Mouse (Mus musculus) hindbrain, embryonic 10.5 days (tissue): ENCODE measurements at regions not wholly inside any gene's neighbourhood (a gene's known extent, or its start where the extent isn't known, plus 50 kb on each side); places are given as distances from the start of the nearest gene placed in this dataset.

Experiments
- DNase-seq: peaks from one replicate; pipeline ENCODE4 v3.0.0-alpha.2; 2017; ENCODE audit warnings: low spot score
- H3K27ac ChIP-seq: fragments of 300-500 bp; sonication (generic); 2 replicates; pipeline ENCODE4 v1.5.1; 2016; ENCODE audit warnings: mild to moderate bottlenecking, moderate library complexity
- H3K27me3 ChIP-seq: fragments of 300-500 bp; sonication (generic); 2 replicates; pipeline ENCODE4 v1.6.1; 2016; ENCODE audit warnings: mild to moderate bottlenecking; ENCODE audit not compliant: poor library complexity, insufficient read depth, severe bottlenecking
- H3K36me3 ChIP-seq: fragments of 300-500 bp; sonication (generic); 2 replicates; pipeline ENCODE4 v1.6.1; 2016; ENCODE audit warnings: mild to moderate bottlenecking, moderate library complexity
- H3K4me1 ChIP-seq: fragments of 300-500 bp; sonication (generic); replicated peaks from 2 replicates; pipeline ENCODE4 v1.6.1; 2016; ENCODE audit warnings: mild to moderate bottlenecking
- H3K4me3 ChIP-seq: fragments of 300-500 bp; sonication (generic); 2 replicates; pipeline ENCODE4 v1.5.1; 2016; ENCODE audit warnings: mild to moderate bottlenecking, moderate library complexity
- H3K9me3 ChIP-seq: fragments of 300-500 bp; sonication (generic); 2 replicates; pipeline ENCODE4 v1.6.1; 2016; ENCODE audit warnings: mild to moderate bottlenecking, moderate library complexity
- WGBS: fragments of 180-500 bp; shearing (Covaris S2); methylation state at CpG from one replicate; pipeline ENCODE4 v1.1.7; 2016; 5-methylcytosine and 5-hydroxymethylcytosine counted together

GRCm38 (mm10) chr3:132237344-132237743 lies 152.3 kb downstream of the Dkk2 start:
- Histone ChIP-seq H3K36me3 (no peaks in the 10 kb centered on the region), H3K4me1 (no peaks in the 10 kb centered on the region), H3K9me3 (no peaks in the 10 kb centered on the region), H3K27me3 (no peaks in the 10 kb centered on the region), H3K27ac (no peak overlapping the region), H3K4me3 (no peak overlapping the region)
- DNase-seq: no peak
- 82% methylated on average over 3 of the region's 3 CpGs for WGBS

- Histone ChIP-seq H3K36me3 (no peaks in the 10 kb centered on the region), H3K9me3 (no peaks in the 10 kb centered on the region), H3K4me1 (no peaks in the 10 kb centered on the region), H3K27ac (no peak overlapping the region), H3K4me3 (no peak overlapping the region), H3K27me3 (no peaks in the 10 kb centered on the region)
- DNase-seq: no peak
- WGBS: 90% methylated on average over 1 of the region's 1 CpGs
These were observed 172.7 kb downstream of the Dkk2 start for GRCm38 (mm10) chr3:132257834-132258233.

- Histone ChIP-seq H3K36me3 (no peaks in the 10 kb centered on the region), H3K4me1 (no peaks in the 10 kb centered on the region), H3K27me3 (no peaks in the 10 kb centered on the region), H3K27ac (no peak overlapping the region), H3K9me3 (no peaks in the 10 kb centered on the region), H3K4me3 (no peak overlapping the region)
- DNase-seq: no peak
- WGBS: 82% methylated on average over 1 of the region's 1 CpGs
These were observed 184.5 kb downstream of the Dkk2 start for GRCm38 (mm10) chr3:132269641-132270040.

GRCm38 (mm10) chr3:132274786-132275185 lies 189.7 kb downstream of the Dkk2 start:
- DNase-seq: no peak

GRCm38 (mm10) chr3:132277771-132278170 lies 192.7 kb downstream of the Dkk2 start:
- no peaks in the 10 kb centered on the region for H3K9me3 ChIP-seq
- H3K4me3 ChIP-seq: no peak overlapping the region
- H3K36me3 ChIP-seq: no peaks in the 10 kb centered on the region
- no peaks in the 10 kb centered on the region for H3K27me3 ChIP-seq
- no peak for DNase-seq
- 82% methylated on average over 1 of the region's 1 CpGs for WGBS
- H3K4me1 ChIP-seq: no peaks in the 10 kb centered on the region
- no peak overlapping the region for H3K27ac ChIP-seq

More at GRCm38 (mm10) chr3:132274786-132275185, 189.7 kb downstream of the Dkk2 start:
- H3K36me3 ChIP-seq: no peaks in the 10 kb centered on the region
- no peaks in the 10 kb centered on the region for H3K27me3 ChIP-seq
- 88% methylated on average over 10 of the region's 10 CpGs for WGBS
- no peak overlapping the region for H3K27ac ChIP-seq
- H3K4me1 ChIP-seq: no peaks in the 10 kb centered on the region
- H3K4me3 ChIP-seq: no peak overlapping the region
- H3K9me3 ChIP-seq: no peaks in the 10 kb centered on the region

- Histone ChIP-seq H3K36me3 (no peaks in the 10 kb centered on the region), H3K9me3 (no peaks in the 10 kb centered on the region), H3K27me3 (no peaks in the 10 kb centered on the region), H3K27ac (no peak overlapping the region), H3K4me1 (no peaks in the 10 kb centered on the region), H3K4me3 (no peak overlapping the region)
- WGBS: 67% methylated on average over 3 of the region's 3 CpGs
- no peak for DNase-seq
These were observed 202.6 kb downstream of the Dkk2 start for GRCm38 (mm10) chr3:132287714-132288113.

- Histone ChIP-seq H3K36me3 (no peaks in the 10 kb centered on the region), H3K27ac (no peak overlapping the region), H3K4me1 (no peaks in the 10 kb centered on the region), H3K4me3 (no peak overlapping the region), H3K27me3 (no peaks in the 10 kb centered on the region), H3K9me3 (no peaks in the 10 kb centered on the region)
- DNase-seq: no peak
- WGBS: 83% methylated on average over 4 of the region's 4 CpGs
These were observed 241.9 kb downstream of the Dkk2 start for GRCm38 (mm10) chr3:132326961-132327360.

GRCm38 (mm10) chr3:132343625-132344024 lies 258.5 kb downstream of the Dkk2 start:
- no peaks in the 10 kb centered on the region for H3K9me3 ChIP-seq
- WGBS: 58% methylated on average over 3 of the region's 3 CpGs

GRCm38 (mm10) chr3:132345856-132346255 lies 260.8 kb downstream of the Dkk2 start:
- WGBS: 84% methylated on average over 1 of the region's 1 CpGs
- Histone ChIP-seq H3K4me1 (no peaks in the 10 kb centered on the region), H3K27me3 (no peaks in the 10 kb centered on the region), H3K27ac (no peak overlapping the region), H3K4me3 (no peak overlapping the region), H3K36me3 (no peaks in the 10 kb centered on the region), H3K9me3 (no peaks in the 10 kb centered on the region)
- DNase-seq: no peak

More at GRCm38 (mm10) chr3:132343625-132344024, 258.5 kb downstream of the Dkk2 start:
- no peaks in the 10 kb centered on the region for H3K36me3 ChIP-seq
- no peak overlapping the region for H3K27ac ChIP-seq
- no peaks in the 10 kb centered on the region for H3K4me1 ChIP-seq
- H3K4me3 ChIP-seq: no peak overlapping the region
- no peaks in the 10 kb centered on the region for H3K27me3 ChIP-seq
- no peak for DNase-seq

GRCm38 (mm10) chr3:132349602-132350001 lies 264.5 kb downstream of the Dkk2 start:
- 81% methylated on average over 1 of the region's 1 CpGs for WGBS

GRCm38 (mm10) chr3:132353204-132353603 lies 268.1 kb downstream of the Dkk2 start:
- Histone ChIP-seq H3K9me3 (no peaks in the 10 kb centered on the region), H3K4me1 (no peaks in the 10 kb centered on the region), H3K4me3 (no peak overlapping the region), H3K36me3 (no peaks in the 10 kb centered on the region), H3K27ac (no peak overlapping the region), H3K27me3 (no peaks in the 10 kb centered on the region)
- DNase-seq: no peak
- 74% methylated on average over 2 of the region's 2 CpGs for WGBS

More at GRCm38 (mm10) chr3:132349602-132350001, 264.5 kb downstream of the Dkk2 start:
- DNase-seq: no peak
- no peaks in the 10 kb centered on the region for H3K9me3 ChIP-seq
- no peaks in the 10 kb centered on the region for H3K27me3 ChIP-seq
- H3K27ac ChIP-seq: no peak overlapping the region
- H3K4me1 ChIP-seq: no peaks in the 10 kb centered on the region
- no peak overlapping the region for H3K4me3 ChIP-seq
- H3K36me3 ChIP-seq: no peaks in the 10 kb centered on the region

GRCm38 (mm10) chr3:132359596-132359995 lies 270.0 kb upstream of the Gimd1 start:
- H3K4me1 ChIP-seq: no peaks in the 10 kb centered on the region
- H3K9me3 ChIP-seq: no peaks in the 10 kb centered on the region
- WGBS: 88% methylated on average over 3 of the region's 3 CpGs
- H3K27me3 ChIP-seq: no peaks in the 10 kb centered on the region
- no peak overlapping the region for H3K4me3 ChIP-seq
- no peak overlapping the region for H3K27ac ChIP-seq
- H3K36me3 ChIP-seq: no peaks in the 10 kb centered on the region
- DNase-seq: no peak

GRCm38 (mm10) chr3:132375579-132375978 lies 254.0 kb upstream of the Gimd1 start:
- Histone ChIP-seq H3K9me3 (no peaks in the 10 kb centered on the region), H3K4me3 (no peak overlapping the region), H3K4me1 (no peaks in the 10 kb centered on the region), H3K36me3 (no peaks in the 10 kb centered on the region), H3K27me3 (no peaks in the 10 kb centered on the region), H3K27ac (no peak overlapping the region)
- WGBS: 81% methylated on average over 4 of the region's 4 CpGs
- DNase-seq: no peak

- H3K9me3 ChIP-seq: no peaks in the 10 kb centered on the region
- no peak overlapping the region for H3K27ac ChIP-seq
- DNase-seq: no peak
- no peaks in the 10 kb centered on the region for H3K27me3 ChIP-seq
- H3K4me3 ChIP-seq: no peak overlapping the region
- no peaks in the 10 kb centered on the region for H3K36me3 ChIP-seq
- WGBS: 65% methylated on average over 2 of the region's 2 CpGs
- H3K4me1 ChIP-seq: no peaks in the 10 kb centered on the region
These were observed 211.9 kb upstream of the Gimd1 start for GRCm38 (mm10) chr3:132417742-132418141.
